Mouse (Mus musculus) left cerebral cortex, postnatal 4 days (tissue): ENCODE measurements around the gene Mpp3. TPM values are rescaled to one million over a fixed set of nuclear protein-coding genes. Genes with fewer than 3 reads are reported as not detected.
"Not testable (repeated sequence)": the region's sequence is repeated elsewhere in the genome, so short reads cannot be mapped to it uniquely, and the experiment has no call there.

Source experiments
- DNase-seq: peaks from one replicate; pipeline ENCODE4 v3.0.0-alpha.2; 2022
- intact Hi-C: fragments of 180-260 bp; cut with DNase I; formaldehyde crosslinking; loops from one replicate; pipeline ENCODE4 v1.15.1; 2025
- total RNA-seq, 2 experiments: library from RNA; stranded (reverse); gene quantifications; 2 replicates each; pipeline ENCODE4 v1.2.3; 2021

The Mpp3 gene
- total RNA-seq, 2 experiments from 2014 or later: 53.1 to 56.3 TPM

- DNase-seq: no peak
- intact Hi-C loops: no loop called here
These were observed 12.8 kb downstream of the Mpp3 start for GRCm38 (mm10) chr11:102015472-102015871.

GRCm38 (mm10) chr11:102013201-102013600 is 15.1 kb downstream of the Mpp3 start:
- intact Hi-C loops: no loop called here
- no peak for DNase-seq

- peak; percentile 48 for DNase-seq
- intact Hi-C loops: no loop called here
These were observed 16.8 kb downstream of the Mpp3 start for GRCm38 (mm10) chr11:102011510-102011909.

- intact Hi-C loops: no loop called here
- DNase-seq: peak; percentile 83
These were observed 18.1 kb downstream of the Mpp3 start for GRCm38 (mm10) chr11:102010140-102010539.

GRCm38 (mm10) chr11:102008954-102009637 is 19.2 kb downstream of the Mpp3 start:
- intact Hi-C loops: no loop called here
- DNase-seq: no peak

GRCm38 (mm10) chr11:102008372-102008771 is 19.9 kb downstream of the Mpp3 start:
- DNase-seq: no peak
- intact Hi-C loops: no loop called here

GRCm38 (mm10) chr11:102006688-102007087 is 21.6 kb downstream of the Mpp3 start:
- intact Hi-C loops: no loop called here
- no peak for DNase-seq

- intact Hi-C loops: no loop called here
- DNase-seq: no peak
These were observed 22.0 kb downstream of the Mpp3 start for GRCm38 (mm10) chr11:102006271-102006670.

- intact Hi-C loops: no loop called here
- no peak for DNase-seq
These were observed 24.0 kb downstream of the Mpp3 start for GRCm38 (mm10) chr11:102004251-102004650.

GRCm38 (mm10) chr11:101999466-101999865 is 28.8 kb downstream of the Mpp3 start:
- no peak for DNase-seq
- intact Hi-C loops: loop anchor here (10.0 kb wide), 1 partner anchor 135 kb away; no protein-coding TSS in a partner anchor

- intact Hi-C loops: loop anchor here (10.0 kb wide), 1 partner anchor 137 kb away; no protein-coding TSS in a partner anchor
- no peak for DNase-seq
These were observed 30.0 kb downstream of the Mpp3 start for GRCm38 (mm10) chr11:101998258-101998657.

GRCm38 (mm10) chr11:101995938-101996337 is 32.3 kb downstream of the Mpp3 start:
- intact Hi-C loops: loop anchor here (10.0 kb wide), 1 partner anchor 139 kb away; no protein-coding TSS in a partner anchor
- DNase-seq: no peak

GRCm38 (mm10) chr11:101994100-101994499 is 34.2 kb downstream of the Mpp3 start:
- no peak for DNase-seq
- intact Hi-C loops: loop anchor here (5.0 to 10.0 kb wide), 2 partner anchors 33 to 141 kb away; partner anchors contain the start of gene Mpp3

GRCm38 (mm10) chr11:101992411-101992810 is 35.9 kb downstream of the Mpp3 start:
- intact Hi-C loops: loop anchor here (5.0 to 10.0 kb wide), 2 partner anchors 35 to 142 kb away; partner anchors contain the start of gene Mpp3

GRCm38 (mm10) chr11:101991813-101992212 is 36.4 kb downstream of the Mpp3 start:
- DNase-seq: no peak
- intact Hi-C loops: loop anchor here (5.0 to 10.0 kb wide), 2 partner anchors 35 to 143 kb away; partner anchors contain the start of gene Mpp3

More at GRCm38 (mm10) chr11:101992411-101992810, 35.9 kb downstream of the Mpp3 start:
- DNase-seq: no peak

- no peak for DNase-seq
- intact Hi-C loops: loop anchor here (5.0 to 10.0 kb wide), 2 partner anchors 37 to 145 kb away; partner anchors contain the start of gene Mpp3
These were observed 38.0 kb downstream of the Mpp3 start for GRCm38 (mm10) chr11:101990244-101990643.

GRCm38 (mm10) chr11:101986913-101987312 is 41.3 kb downstream of the Mpp3 start, which contains the start of gene Dusp3:
Gene Dusp3 (minus strand): TSS chr11:101987013.
- no peak for DNase-seq
- intact Hi-C loops: no loop called here

GRCm38 (mm10) chr11:101985990-101986389 is 42.3 kb downstream of the Mpp3 start:
- peak; percentile 85 for DNase-seq
- intact Hi-C loops: no loop called here

GRCm38 (mm10) chr11:101985450-101985849 is 42.8 kb downstream of the Mpp3 start:
- intact Hi-C loops, DNase-seq: not testable (repeated sequence)

GRCm38 (mm10) chr11:101984054-101985025 is 43.9 kb downstream of the Mpp3 start, which contains the start of gene Cfap97d1:
Gene Cfap97d1 (plus strand): TSS chr11:101984279.
- peak; percentile 93 for DNase-seq
- intact Hi-C loops: no loop called here

GRCm38 (mm10) chr11:101983431-101983921 is 44.8 kb downstream of the Mpp3 start:
- DNase-seq: no peak
- intact Hi-C loops: no loop called here
